ENCODE assay signal across 9 mouse cellular contexts in genomic region chr9:62536119-62536654, GRCm38 (mm10). TPM values are rescaled to one million over a fixed set of nuclear protein-coding genes. Genes with fewer than 3 reads are reported as not detected.
DNase-seq lines count a peak whose midpoint lies in the region; ATAC-seq and TF ChIP-seq lines count a peak whose summit lies in the region.
"Had no signal": no experiment of that assay in that cellular context is flagged by ENCODE, and none has a peak within 500 bp of the region (broad histone marks: within the 10 kb centered on the region; RNA-seq: fewer than 3 reads in every experiment).

No protein-coding gene starts in this region.

- peaks cover 80% of the 10 kb centered on the region for H3K4me1 ChIP-seq in forebrain, embryonic 16.5 days (replicated peaks; ENCODE audit: control insufficient read depth, insufficient read depth, low read length)
- H3K4me1 ChIP-seq in midbrain, postnatal 0 days (ENCODE audit: insufficient read depth, low read length) = peaks cover 26% of the 10 kb centered on the region

- no peaks in the 10 kb centered on the region for H3K36me3 ChIP-seq in forebrain, embryonic 16.5 days (ENCODE audit: control insufficient read depth, insufficient read depth)
- no peaks in the 10 kb centered on the region for H3K36me3 ChIP-seq in midbrain, postnatal 0 days (ENCODE audit: insufficient read depth, low read length)

- H3K27ac ChIP-seq in forebrain, embryonic 16.5 days (ENCODE audit: low read length) = peak overlapping the region; percentile 97
- peak overlapping the region; percentile 97 for H3K27ac ChIP-seq in midbrain, postnatal 0 days (ENCODE audit: low read depth, low read length)
- H3K27ac ChIP-seq: macrophage had no signal

- H3K9me3 ChIP-seq in forebrain, embryonic 16.5 days (ENCODE audit: control insufficient read depth, low read length) = no peaks in the 10 kb centered on the region
- no peaks in the 10 kb centered on the region for H3K9me3 ChIP-seq in midbrain, postnatal 0 days (ENCODE audit: low read length)

- ATAC-seq in forebrain, embryonic 16.5 days = peak; percentile 24
- peak; percentile 29 for ATAC-seq in midbrain, postnatal 0 days (ENCODE audit: low FRiP score)

- H3K9ac ChIP-seq in forebrain, embryonic 16.5 days (replicated peaks; ENCODE audit: low read depth, low read length) = peak overlapping the region; percentile 99
- peak overlapping the region; percentile 90 for H3K9ac ChIP-seq in midbrain, postnatal 0 days (replicated peaks; ENCODE audit: low read length, poor library complexity, severe bottlenecking)

- H3K4me3 ChIP-seq in forebrain, embryonic 16.5 days (replicated peaks; ENCODE audit: low read length) = peak overlapping the region; percentile 75
- H3K4me3 ChIP-seq in midbrain, postnatal 0 days (ENCODE audit: low read depth, low read length) = peak overlapping the region; percentile 71

- intact Hi-C loops in left cerebral cortex, postnatal 14 days (cut with DNase I) = loop anchor here (5.0 kb wide), 1 partner anchor 44 kb away; no protein-coding TSS in a partner anchor
- intact Hi-C loops in left cerebral cortex, postnatal 36 days (cut with DNase I) = no loop called here

- H3K27me3 ChIP-seq in forebrain, embryonic 16.5 days (replicated peaks; ENCODE audit: control insufficient read depth, insufficient read depth, low read length) = no peaks in the 10 kb centered on the region
- H3K27me3 ChIP-seq in midbrain, postnatal 0 days (ENCODE audit: insufficient read depth, low read length) = no peaks in the 10 kb centered on the region

- under 1% methylated on average over 29 of the region's 29 CpGs for WGBS in forebrain, embryonic 16.5 days
- 1% methylated on average over 29 of the region's 29 CpGs for WGBS in midbrain, postnatal 0 days

- peak overlapping the region; percentile 64 for H3K4me2 ChIP-seq in forebrain, embryonic 16.5 days (ENCODE audit: low read length)
- peak overlapping the region; percentile 85 for H3K4me2 ChIP-seq in midbrain, postnatal 0 days (ENCODE audit: low read depth, low read length, poor library complexity, severe bottlenecking)

- TF ChIP-seq CTCF in midbrain, postnatal 0 days (IDR thresholded peaks at IDR 0.05) = peak; percentile 58

- DNase-seq in left cerebral cortex, postnatal 14 days (ENCODE audit: low spot score in 2 of 2) = peak; percentile 63 to 68
- no peak for DNase-seq in left cerebral cortex, adult 8-10 months (ENCODE audit: low spot score in 2 of 2)
- peak; percentile 83 to 84 for DNase-seq in cerebellum, adult 18-20 months
- DNase-seq in left cerebral cortex, postnatal 36 days (ENCODE audit: low spot score in 2 of 2) = peak; percentile 59 to 62
- DNase-seq in midbrain, postnatal 0 days (ENCODE audit: low spot score) = peak; percentile 71
- no peak for DNase-seq in yolk sac, embryonic 10.5 days (ENCODE audit: low spot score)
- DNase-seq in spleen, postnatal 14 days (ENCODE audit: low spot score in 2 of 2) = no peak

RNA-seq across cellular contexts. Expression of gene Coro2b, which starts 0.7 kb away (rescaled TPM):
- total RNA-seq in left cerebral cortex, postnatal 14 days (2021) = 100 to 1,000 TPM; 142 to 155 TPM
- 100 to 1,000 TPM; 159 to 171 (median 170) TPM for total RNA-seq in left cerebral cortex, adult 8-10 months (2022)
- polyA plus RNA-seq in forebrain, embryonic 16.5 days (2015; fragmentation: Nextera tagmentation; extraction: Ambion mirVana) = 41.7 and 44.9 TPM in 2 replicates
- total RNA-seq in left cerebral cortex, postnatal 36 days (2021) = 100 to 1,000 TPM; 171 to 177 TPM
- 36.2 and 45.8 TPM in 2 replicates for total RNA-seq in midbrain, postnatal 0 days (2014; rRNA removed)
- 21.4 and 22.8 TPM in 2 replicates for polyA plus RNA-seq in midbrain, postnatal 0 days (2015; fragmentation: Nextera tagmentation; extraction: Ambion mirVana)

Comparison
In these comparisons a context has a peak if more than half of its experiments do, and no peak if none do; other contexts are left out.
1. DNase-seq: peak in left cerebral cortex, postnatal 14 days (2 of 2), cerebellum, adult 18-20 months (2 of 2), left cerebral cortex, postnatal 36 days (2 of 2) and midbrain, postnatal 0 days (single experiment); none in left cerebral cortex, adult 8-10 months (0 of 2), yolk sac, embryonic 10.5 days (single experiment) and spleen, postnatal 14 days (0 of 2).